Mouse (Mus musculus) liver, adult (tissue): ENCODE results near the gene Gm10337.

Experiments used
- GATA4 ChIP-seq: IDR thresholded peaks from 2 replicates; pipeline ENCODE4 v1.6.1; 2014; ENCODE audit warnings: mild to moderate bottlenecking, low read length; ENCODE audit not compliant: insufficient replicate concordance

Gm10337 gene

GRCm38 (mm10) chr15:102506864-102507263, 3.3 kb downstream of the Gm10337 start:
- TF ChIP-seq GATA4 = no peak

GRCm38 (mm10) chr15:102507561-102507960, 4.0 kb downstream of the Gm10337 start:
- no peak for TF ChIP-seq GATA4

- TF ChIP-seq GATA4 = no peak
Measured at GRCm38 (mm10) chr15:102508336-102508735, 4.8 kb downstream of the Gm10337 start.

GRCm38 (mm10) chr15:102510110-102510509, 6.6 kb downstream of the Gm10337 start:
- no peak for TF ChIP-seq GATA4

- TF ChIP-seq GATA4 = peak; percentile 61; the same call in 1 of the 2 replicates
Measured at GRCm38 (mm10) chr15:102510590-102511284, 7.2 kb downstream of the Gm10337 start.

GRCm38 (mm10) chr15:102511285-102511833, 7.8 kb downstream of the Gm10337 start:
- no peak for TF ChIP-seq GATA4

GRCm38 (mm10) chr15:102512010-102512409, 8.5 kb downstream of the Gm10337 start:
- TF ChIP-seq GATA4 = no peak

GRCm38 (mm10) chr15:102512471-102512870, 8.9 kb downstream of the Gm10337 start:
- TF ChIP-seq GATA4 = no peak

- no peak for TF ChIP-seq GATA4
Measured at GRCm38 (mm10) chr15:102513004-102513403, 9.5 kb downstream of the Gm10337 start.

GRCm38 (mm10) chr15:102515261-102515660, 11.7 kb downstream of the Gm10337 start:
- TF ChIP-seq GATA4 = no peak

- TF ChIP-seq GATA4 = no peak
Measured at GRCm38 (mm10) chr15:102515791-102516190, 12.3 kb downstream of the Gm10337 start.

GRCm38 (mm10) chr15:102516293-102516692, 12.8 kb downstream of the Gm10337 start:
- TF ChIP-seq GATA4 = no peak

GRCm38 (mm10) chr15:102516728-102517404, 13.3 kb downstream of the Gm10337 start, which contains the start of gene Map3k12:
Gene Map3k12 (minus strand): TSS chr15:102517064.
- no peak for TF ChIP-seq GATA4

GRCm38 (mm10) chr15:102517631-102517975, 14.1 kb downstream of the Gm10337 start:
- TF ChIP-seq GATA4 = no peak

- no peak for TF ChIP-seq GATA4
Measured at GRCm38 (mm10) chr15:102517976-102518858, 14.7 kb downstream of the Gm10337 start, which contains the start of gene Tarbp2. Gene Tarbp2 (plus strand): TSS chr15:102518192.
